Mouse (Mus musculus): ENCODE data around the gene Aggf1.

The Aggf1 gene

GRCm38 (mm10) chr13:95374701-95375553 is at the start of gene Aggf1:
TSS of gene Aggf1 (minus strand) at chr13:95375352.
- in situ Hi-C loops (cut with MboI; ENCODE audit: low pct_unique_long_range_greater_than_20kb in 1 of 2, low sequenced_read_pairs in 2 of 2, unreplicated experiment in 1 of 2) = loop anchor here (25.0 kb wide), 1 partner anchor 337 kb away; no protein-coding TSS in a partner anchor

GRCm38 (mm10) chr13:95424932-95425331 is 49.8 kb upstream of the Aggf1 start:
- in situ Hi-C loops (cut with MboI; ENCODE audit: low pct_unique_long_range_greater_than_20kb in 1 of 2, low sequenced_read_pairs in 2 of 2, unreplicated experiment in 1 of 2) = no loop called here

DNA sequence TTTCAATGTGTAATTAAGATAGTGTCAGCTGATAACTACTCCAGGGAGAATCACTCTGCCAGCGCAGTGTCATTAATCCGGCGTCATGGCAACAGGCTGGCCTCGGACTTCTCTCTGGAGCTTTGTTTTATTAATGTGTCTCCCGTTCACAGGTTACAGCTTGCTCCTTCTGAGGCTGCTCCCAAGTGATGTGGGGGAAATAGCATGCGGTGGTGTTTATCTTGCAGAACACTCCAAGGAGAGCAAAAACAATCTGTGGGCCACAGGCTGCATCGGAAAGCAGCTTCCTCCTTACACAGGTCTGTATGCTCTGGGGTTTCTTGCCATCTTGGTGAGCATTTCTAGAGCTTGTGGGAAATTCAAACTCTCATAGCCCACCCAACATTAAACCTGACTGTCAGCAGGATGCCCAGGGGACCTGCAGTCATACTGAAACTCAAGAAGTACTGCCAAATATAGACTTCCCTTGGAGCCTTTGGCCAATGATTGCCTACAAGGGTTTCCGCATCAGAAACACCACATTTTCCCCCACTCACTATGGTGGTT is 44.1 kb upstream of the Aggf1 start:
- in situ Hi-C loops (cut with MboI; ENCODE audit: low pct_unique_long_range_greater_than_20kb in 1 of 2, low sequenced_read_pairs in 2 of 2, unreplicated experiment in 1 of 2) = no loop called here

GRCm38 (mm10) chr13:95418575-95419203 is 43.5 kb upstream of the Aggf1 start:
- in situ Hi-C loops (cut with MboI; ENCODE audit: low pct_unique_long_range_greater_than_20kb in 1 of 2, low sequenced_read_pairs in 2 of 2, unreplicated experiment in 1 of 2) = no loop called here

GRCm38 (mm10) chr13:95412257-95412656 is 37.1 kb upstream of the Aggf1 start:
- in situ Hi-C loops (cut with MboI; ENCODE audit: low pct_unique_long_range_greater_than_20kb in 1 of 2, low sequenced_read_pairs in 2 of 2, unreplicated experiment in 1 of 2) = no loop called here

GRCm38 (mm10) chr13:95393242-95393641 is 18.1 kb upstream of the Aggf1 start:
- in situ Hi-C loops (cut with MboI; ENCODE audit: low pct_unique_long_range_greater_than_20kb in 1 of 2, low sequenced_read_pairs in 2 of 2, unreplicated experiment in 1 of 2) = loop anchor here (25.0 kb wide), 1 partner anchor 319 kb away; no protein-coding TSS in a partner anchor

GRCm38 (mm10) chr13:95389866-95390865 is 15.0 kb upstream of the Aggf1 start:
- in situ Hi-C loops (cut with MboI; ENCODE audit: low pct_unique_long_range_greater_than_20kb in 1 of 2, low sequenced_read_pairs in 2 of 2, unreplicated experiment in 1 of 2) = loop anchor here (5.0 to 25.0 kb wide), 2 partner anchors 82 to 322 kb away; no protein-coding TSS in a partner anchor

GRCm38 (mm10) chr13:95388226-95388625 is 13.1 kb upstream of the Aggf1 start:
- in situ Hi-C loops (cut with MboI; ENCODE audit: low pct_unique_long_range_greater_than_20kb in 1 of 2, low sequenced_read_pairs in 2 of 2, unreplicated experiment in 1 of 2) = loop anchor here (5.0 to 25.0 kb wide), 2 partner anchors 84 to 324 kb away; no protein-coding TSS in a partner anchor

GRCm38 (mm10) chr13:95382418-95382817 is 7.3 kb upstream of the Aggf1 start:
- in situ Hi-C loops (cut with MboI; ENCODE audit: low pct_unique_long_range_greater_than_20kb in 1 of 2, low sequenced_read_pairs in 2 of 2, unreplicated experiment in 1 of 2) = loop anchor here (25.0 kb wide), 1 partner anchor 330 kb away; no protein-coding TSS in a partner anchor

- in situ Hi-C loops (cut with MboI; ENCODE audit: low pct_unique_long_range_greater_than_20kb in 1 of 2, low sequenced_read_pairs in 2 of 2, unreplicated experiment in 1 of 2) = loop anchor here (25.0 kb wide), 1 partner anchor 334 kb away; no protein-coding TSS in a partner anchor
These were observed 3.5 kb upstream of the Aggf1 start for GRCm38 (mm10) chr13:95378696-95379095.

DNA sequence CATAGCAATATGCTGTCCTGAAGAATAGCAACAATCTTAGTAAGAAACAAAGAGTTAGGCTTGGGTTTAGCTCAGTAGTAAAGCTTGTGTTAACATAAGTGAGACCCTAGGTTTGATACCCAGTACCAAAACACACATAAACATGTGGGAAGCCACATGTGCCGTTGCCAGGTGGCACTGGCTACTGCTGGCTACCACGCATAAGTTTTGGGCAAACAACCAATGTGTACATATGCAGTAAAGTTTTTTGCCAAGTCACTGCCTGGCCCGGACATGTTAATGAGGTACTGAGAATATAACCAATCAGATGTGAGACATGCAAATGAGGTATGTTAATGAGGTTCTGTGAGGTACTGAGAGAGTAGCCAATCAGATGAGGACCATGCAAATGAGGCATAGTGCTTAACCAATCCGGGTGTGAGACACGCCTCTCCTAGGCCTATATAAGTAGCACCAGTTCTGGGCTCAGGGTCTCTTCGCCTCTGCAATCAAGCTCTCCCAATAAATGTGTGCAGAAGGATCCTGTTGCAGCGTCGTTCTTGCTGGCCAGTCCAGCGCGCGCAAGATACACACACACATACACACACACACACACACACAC is 1.6 kb upstream of the Aggf1 start:
- in situ Hi-C loops (cut with MboI; ENCODE audit: low pct_unique_long_range_greater_than_20kb in 1 of 2, low sequenced_read_pairs in 2 of 2, unreplicated experiment in 1 of 2) = loop anchor here (25.0 kb wide), 1 partner anchor 336 kb away; no protein-coding TSS in a partner anchor

GRCm38 (mm10) chr13:95375554-95375914 is 382 bp upstream of the Aggf1 start:
- in situ Hi-C loops (cut with MboI; ENCODE audit: low pct_unique_long_range_greater_than_20kb in 1 of 2, low sequenced_read_pairs in 2 of 2, unreplicated experiment in 1 of 2) = loop anchor here (25.0 kb wide), 1 partner anchor 337 kb away; no protein-coding TSS in a partner anchor

GRCm38 (mm10) chr13:95366356-95366755 is 8.8 kb downstream of the Aggf1 start:
- in situ Hi-C loops (cut with MboI; ENCODE audit: low pct_unique_long_range_greater_than_20kb in 1 of 2, low sequenced_read_pairs in 2 of 2, unreplicated experiment in 1 of 2) = no loop called here

DNA sequence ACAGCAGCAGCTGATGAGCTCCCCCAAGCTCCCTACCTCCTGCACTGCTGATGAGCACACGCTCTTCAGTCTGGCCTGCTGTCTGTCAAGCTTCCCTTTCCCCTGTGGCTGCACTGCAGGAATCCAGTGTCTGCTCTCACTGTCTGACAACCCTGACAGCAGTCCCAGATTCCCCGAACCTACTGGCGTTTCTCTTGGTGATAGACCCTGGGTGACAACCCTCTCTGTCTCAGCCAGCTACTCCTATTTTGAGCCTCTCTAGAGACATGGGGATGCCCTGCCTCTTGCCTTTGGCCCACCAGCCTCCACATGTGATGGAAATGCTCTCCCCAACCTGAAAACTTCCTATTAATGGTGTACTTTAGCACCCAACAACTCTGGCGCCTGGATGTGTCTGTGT is 11.7 kb downstream of the Aggf1 start:
- in situ Hi-C loops (cut with MboI; ENCODE audit: low pct_unique_long_range_greater_than_20kb in 1 of 2, low sequenced_read_pairs in 2 of 2, unreplicated experiment in 1 of 2) = no loop called here

DNA sequence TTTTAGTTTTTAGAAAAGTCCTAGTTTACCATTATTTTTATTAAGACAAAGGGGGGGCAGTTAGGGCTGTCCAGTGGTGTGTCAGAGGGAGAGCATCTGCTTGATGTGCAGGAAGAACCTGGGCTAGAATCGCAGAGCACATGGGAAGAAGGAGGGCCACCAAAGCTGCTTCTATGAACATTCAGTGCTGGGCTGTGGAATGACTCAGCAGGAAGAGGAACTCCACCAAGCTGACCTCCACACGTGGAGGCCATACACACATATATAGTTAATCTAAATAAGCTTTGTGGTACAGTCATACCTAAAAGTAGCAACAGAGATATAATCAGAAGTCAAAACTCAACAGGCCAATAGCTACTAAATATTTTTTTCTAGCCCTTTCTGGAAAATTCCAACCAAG is 16.9 kb downstream of the Aggf1 start:
- in situ Hi-C loops (cut with MboI; ENCODE audit: low pct_unique_long_range_greater_than_20kb in 1 of 2, low sequenced_read_pairs in 2 of 2, unreplicated experiment in 1 of 2) = no loop called here

DNA sequence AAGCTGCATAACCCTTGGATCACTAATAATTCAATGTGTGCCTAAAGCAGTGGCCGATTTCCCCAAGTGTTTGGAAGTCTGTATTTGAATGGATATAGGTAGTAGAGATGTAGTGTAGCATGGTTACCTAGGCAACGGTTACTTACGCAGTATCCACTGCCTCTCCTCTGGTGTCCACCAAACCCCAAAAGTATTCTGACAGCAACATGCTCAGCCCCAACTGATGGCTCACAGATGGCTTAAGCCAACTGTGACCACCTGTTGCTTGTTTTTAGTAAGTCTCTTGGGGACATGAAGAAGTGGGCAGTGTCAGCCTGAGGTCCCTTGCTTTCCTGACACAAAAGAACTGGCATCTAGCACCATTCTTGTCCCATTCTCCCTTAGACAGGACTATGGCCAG is 26.7 kb downstream of the Aggf1 start:
- in situ Hi-C loops (cut with MboI; ENCODE audit: low pct_unique_long_range_greater_than_20kb in 1 of 2, low sequenced_read_pairs in 2 of 2, unreplicated experiment in 1 of 2) = no loop called here

DNA sequence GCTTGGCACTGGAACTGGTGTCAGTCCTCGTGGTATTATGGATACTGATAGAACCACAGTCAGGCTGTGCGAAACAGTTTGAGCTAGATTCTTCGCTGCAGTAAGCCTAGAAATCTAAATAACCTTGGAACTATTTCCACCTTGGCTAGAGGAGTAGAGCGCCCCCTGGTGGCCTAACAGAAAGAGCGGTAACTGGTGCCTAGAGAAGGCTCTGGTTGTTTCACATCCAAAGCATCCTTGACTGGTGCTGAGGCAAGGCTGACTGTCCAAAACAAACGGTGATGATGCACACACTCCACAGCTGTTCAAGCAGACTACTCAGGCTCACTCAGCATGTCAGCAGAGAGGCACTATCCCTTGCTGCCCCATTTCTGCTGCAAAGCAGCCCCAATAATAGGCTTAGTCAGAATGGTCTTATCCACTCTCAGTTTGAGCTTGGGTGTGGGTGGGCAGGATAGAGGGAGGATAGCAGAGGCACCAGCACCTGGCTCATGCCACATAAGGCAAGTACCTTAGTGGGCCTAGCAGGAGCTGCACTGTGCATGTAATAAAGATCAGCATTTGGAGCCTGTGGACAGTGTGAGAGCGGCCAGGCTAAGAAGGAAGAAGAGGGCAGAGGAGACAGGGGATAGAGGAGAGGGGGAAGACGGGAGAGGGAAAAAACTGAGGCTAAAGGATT is 28.0 kb downstream of the Aggf1 start:
- in situ Hi-C loops (cut with MboI; ENCODE audit: low pct_unique_long_range_greater_than_20kb in 1 of 2, low sequenced_read_pairs in 2 of 2, unreplicated experiment in 1 of 2) = no loop called here

Data from mouse embryonic stem cell (cell line).